Mouse (Mus musculus) right cerebral cortex, adult 18-20 months (tissue): Measurements from ENCODE around the gene Hrg.
"Not testable (repeated sequence)": the region's sequence is repeated elsewhere in the genome, so short reads cannot be mapped to it uniquely, and the experiment has no call there.

Source experiments
- DNase-seq: peaks from one replicate; pipeline ENCODE4 v3.0.0; 2022; ENCODE audit warnings: mixed read lengths

Hrg gene

GRCm38 (mm10) chr16:22950840-22951395 lies at the start of gene Hrg:
Gene Hrg (plus strand): TSS chr16:22951072.
- no peak for DNase-seq

- DNase-seq, result no peak
Observed at GRCm38 (mm10) chr16:22901326-22901725, 49.5 kb upstream of the Hrg start.

- no peak for DNase-seq
Observed at GRCm38 (mm10) chr16:22909290-22909689, 41.6 kb upstream of the Hrg start.

GRCm38 (mm10) chr16:22911986-22912385 lies 38.9 kb upstream of the Hrg start:
- DNase-seq, result peak; percentile 8

- no peak for DNase-seq
Observed at GRCm38 (mm10) chr16:22912886-22913285, 38.0 kb upstream of the Hrg start.

- DNase-seq, result no peak
Observed at GRCm38 (mm10) chr16:22914276-22914675, 36.6 kb upstream of the Hrg start.

GRCm38 (mm10) chr16:22918034-22918433 lies 32.8 kb upstream of the Hrg start, which contains the start of gene Fetub:
Gene Fetub (plus strand): TSS chr16:22918334.
- DNase-seq, result no peak

GRCm38 (mm10) chr16:22918664-22919312 lies 32.1 kb upstream of the Hrg start:
- no peak for DNase-seq

- no peak for DNase-seq
Observed at GRCm38 (mm10) chr16:22919971-22920854, 30.7 kb upstream of the Hrg start.

GRCm38 (mm10) chr16:22921761-22922160 lies 29.1 kb upstream of the Hrg start:
- DNase-seq, result no peak

GRCm38 (mm10) chr16:22922433-22922832 lies 28.4 kb upstream of the Hrg start:
- no peak for DNase-seq

- no peak for DNase-seq
Observed at GRCm38 (mm10) chr16:22929575-22929974, 21.3 kb upstream of the Hrg start.

- DNase-seq, result no peak
Observed at GRCm38 (mm10) chr16:22931431-22932200, 19.3 kb upstream of the Hrg start.

- no peak for DNase-seq
Observed at GRCm38 (mm10) chr16:22937631-22938030, 13.2 kb upstream of the Hrg start.

GRCm38 (mm10) chr16:22938541-22938940 lies 12.3 kb upstream of the Hrg start:
- no peak for DNase-seq

- no peak for DNase-seq
Observed at GRCm38 (mm10) chr16:22939120-22939695, 11.7 kb upstream of the Hrg start.

- DNase-seq, result not testable (repeated sequence)
Observed at GRCm38 (mm10) chr16:22941825-22942476, 8.9 kb upstream of the Hrg start.

- DNase-seq, result no peak
Observed at GRCm38 (mm10) chr16:22947371-22947770, 3.5 kb upstream of the Hrg start.

GRCm38 (mm10) chr16:22953069-22953468 lies 2.2 kb downstream of the Hrg start:
- no peak for DNase-seq

- no peak for DNase-seq
Observed at GRCm38 (mm10) chr16:22955397-22956084, 4.7 kb downstream of the Hrg start.

GRCm38 (mm10) chr16:22956085-22956439 lies 5.2 kb downstream of the Hrg start:
- no peak for DNase-seq

GRCm38 (mm10) chr16:22961073-22961472 lies 10.2 kb downstream of the Hrg start:
- no peak for DNase-seq
